Mouse (Mus musculus) forebrain, embryonic 15.5 days (tissue): Measurements from ENCODE around the gene Gm47985. TPM values are rescaled to one million over a fixed set of nuclear protein-coding genes. Genes with fewer than 3 reads are reported as not detected.

ENCODE experiments used
- ATAC-seq: fragments of 200-750 bp; cut with Nextera tagmentation; replicated peaks from 2 replicates; pipeline ENCODE4 v1.8.0; 2017; ENCODE audit warnings: mild to moderate bottlenecking, moderate TSS enrichment, moderate library complexity
- H3K27ac ChIP-seq: fragments of 300-500 bp; sonication (generic); replicated peaks from 2 replicates; pipeline ENCODE4 v1.5.1; 2015; ENCODE audit warnings: mild to moderate bottlenecking, inconsistent platforms
- H3K27me3 ChIP-seq: fragments of 300-500 bp; sonication (generic); 2 replicates; pipeline ENCODE4 v1.6.1; 2015; ENCODE audit warnings: inconsistent platforms
- H3K36me3 ChIP-seq: fragments of 300-500 bp; sonication (generic); 2 replicates; pipeline ENCODE4 v1.6.1; 2015; ENCODE audit warnings: mild to moderate bottlenecking, inconsistent platforms
- H3K4me1 ChIP-seq: fragments of 300-500 bp; sonication (generic); 2 replicates; pipeline ENCODE4 v1.6.1; 2015; ENCODE audit warnings: inconsistent platforms
- H3K4me2 ChIP-seq: fragments of 300-500 bp; sonication (generic); replicated peaks from 2 replicates; pipeline ENCODE4 v1.6.1; 2015; ENCODE audit warnings: mild to moderate bottlenecking, inconsistent platforms
- H3K4me3 ChIP-seq: fragments of 300-500 bp; sonication (generic); 2 replicates; pipeline ENCODE4 v1.5.1; 2015; ENCODE audit warnings: mild to moderate bottlenecking, inconsistent platforms
- H3K9ac ChIP-seq: fragments of 300-500 bp; sonication (generic); replicated peaks from 2 replicates; pipeline ENCODE4 v1.6.1; 2015; ENCODE audit warnings: mild to moderate bottlenecking, inconsistent platforms
- H3K9me3 ChIP-seq: fragments of 300-500 bp; sonication (generic); 2 replicates; pipeline ENCODE4 v1.6.1; 2016; ENCODE audit warnings: inconsistent platforms
- WGBS: fragments of 180-500 bp; shearing (Covaris S2); methylation state at CpG from one replicate; pipeline ENCODE4 v1.1.7; 2015; ENCODE audit warnings: mixed read lengths; 5-methylcytosine and 5-hydroxymethylcytosine counted together
- polyA plus RNA-seq: library from polyadenylated mRNA; unstranded; fragments of >200 nt; fragmentation: Nextera tagmentation; extraction: Ambion mirVana; gene quantifications from 2 replicates; pipeline ENCODE4 v1.2.1, GENCODE M21; 2015

The Gm47985 gene
- polyA plus RNA-seq, 1 experiment from 2014 or later = not detected

DNA sequence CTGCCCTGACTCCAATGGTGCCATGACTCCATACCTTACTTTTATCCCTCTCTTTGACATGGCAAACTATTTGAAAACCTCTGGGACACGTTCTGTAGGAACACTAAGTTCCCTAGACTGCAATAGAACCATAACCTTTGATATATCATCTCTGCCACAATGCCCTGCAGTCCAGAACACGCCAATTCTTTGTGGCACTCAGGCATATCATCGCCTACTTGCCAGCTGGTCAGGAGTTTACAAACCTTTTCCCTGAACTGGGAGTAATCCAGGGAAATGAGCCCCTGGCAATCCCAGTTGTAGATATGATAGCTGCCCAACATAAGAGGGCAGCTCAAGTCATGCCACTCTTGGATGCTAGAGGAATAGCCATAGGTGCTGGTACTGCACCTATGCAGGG lies 50.0 kb downstream of the Gm47985 start:
- no peak overlapping the region for H3K27ac ChIP-seq

DNA sequence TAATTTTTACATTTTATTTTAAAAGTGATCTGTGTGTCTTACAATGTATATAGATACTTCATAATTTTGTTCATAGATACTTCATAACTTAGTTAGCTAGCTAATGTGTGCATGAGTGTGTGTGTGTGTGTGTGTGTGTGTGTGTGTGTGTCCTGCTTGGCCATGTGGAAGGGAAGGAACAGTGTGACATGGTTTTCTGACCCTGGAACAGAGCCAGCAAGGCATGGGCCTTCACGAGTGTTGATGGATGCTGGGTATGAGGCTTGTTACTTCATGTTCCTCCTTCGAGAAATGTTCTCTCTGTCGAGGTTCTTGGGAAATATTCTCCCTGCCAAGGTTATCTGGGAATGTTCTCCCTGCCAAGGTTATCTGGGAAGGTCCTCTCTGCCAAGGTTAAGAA lies 51.4 kb downstream of the Gm47985 start:
- Histone ChIP-seq H3K4me1 (no peaks in the 10 kb centered on the region), H3K27ac (no peak overlapping the region), H3K4me3 (no peak overlapping the region), H3K4me2 (no peak overlapping the region), H3K36me3 (no peaks in the 10 kb centered on the region), H3K9me3 (no peaks in the 10 kb centered on the region), H3K9ac (no peak overlapping the region), H3K27me3 (no peaks in the 10 kb centered on the region)
- no peak for ATAC-seq
- WGBS = 94% methylated on average over 3 of the region's 3 CpGs

More for the DNA sequence above, 50.0 kb downstream of the Gm47985 start:
- H3K27me3 ChIP-seq = no peaks in the 10 kb centered on the region
- no peak overlapping the region for H3K9ac ChIP-seq
- WGBS = 78% methylated on average over 3 of the region's 3 CpGs
- ATAC-seq = no peak
- no peak overlapping the region for H3K4me3 ChIP-seq
- H3K9me3 ChIP-seq = no peaks in the 10 kb centered on the region
- no peak overlapping the region for H3K4me2 ChIP-seq
- H3K4me1 ChIP-seq = no peaks in the 10 kb centered on the region
- no peaks in the 10 kb centered on the region for H3K36me3 ChIP-seq

Other genes starting within 250 kb of the Gm47985 start
- gene Hmcn1, start 189.1 kb upstream of the Gm47985 start, polyA plus RNA-seq = 0.66 and 1.0 TPM in 2 replicates
- gene Gm8947, start 9.8 kb downstream of the Gm47985 start, polyA plus RNA-seq = not detected in 2 replicates
- gene Gm47995, start 15.9 kb downstream of the Gm47985 start, polyA plus RNA-seq = not detected in 2 replicates
- gene 3110040M04Rik, start 21.6 kb downstream of the Gm47985 start, polyA plus RNA-seq = not detected in 2 replicates
- gene Gm47996, start 27.6 kb downstream of the Gm47985 start, polyA plus RNA-seq = not detected in 2 replicates
- 365 and 380 TPM in 2 replicates for gene Ivns1abp, start 161.9 kb downstream of the Gm47985 start, polyA plus RNA-seq
- 20.1 and 24.2 TPM in 2 replicates for gene Swt1, start 245.9 kb downstream of the Gm47985 start, polyA plus RNA-seq
- 52.8 and 55.0 TPM in 2 replicates for gene Trmt1l, start 246.0 kb downstream of the Gm47985 start, polyA plus RNA-seq